Mouse (Mus musculus) midbrain, embryonic 13.5 days (tissue): Measurements from ENCODE around the gene Kcnab3. TPM values are rescaled to one million over a fixed set of nuclear protein-coding genes. Genes with fewer than 3 reads are reported as not detected.

Source experiments
- ATAC-seq: fragments of 200-750 bp; cut with Nextera tagmentation; 2 replicates; pipeline ENCODE4 v1.8.0; 2017; ENCODE audit warnings: mild to moderate bottlenecking, moderate TSS enrichment, moderate library complexity
- H3K27ac ChIP-seq: fragments of 300-500 bp; sonication (generic); 2 replicates; pipeline ENCODE4 v1.5.1; 2015; ENCODE audit warnings: inconsistent platforms, mild to moderate bottlenecking, moderate library complexity
- H3K27me3 ChIP-seq: fragments of 300-500 bp; sonication (generic); 2 replicates; pipeline ENCODE4 v1.6.1; 2015; ENCODE audit warnings: mild to moderate bottlenecking, inconsistent platforms
- H3K36me3 ChIP-seq: fragments of 300-500 bp; sonication (generic); 2 replicates; pipeline ENCODE4 v1.6.1; 2015; ENCODE audit warnings: mild to moderate bottlenecking, inconsistent platforms
- H3K4me1 ChIP-seq: fragments of 300-500 bp; sonication (generic); replicated peaks from 2 replicates; pipeline ENCODE4 v1.6.1; 2015; ENCODE audit warnings: inconsistent platforms
- H3K4me2 ChIP-seq: fragments of 300-500 bp; sonication (generic); replicated peaks from 2 replicates; pipeline ENCODE4 v1.6.1; 2015; ENCODE audit warnings: moderate library complexity, mild to moderate bottlenecking, inconsistent platforms
- H3K4me3 ChIP-seq: fragments of 300-500 bp; sonication (generic); replicated peaks from 2 replicates; pipeline ENCODE4 v1.5.1; 2015; ENCODE audit warnings: mild to moderate bottlenecking, inconsistent platforms
- H3K9ac ChIP-seq: fragments of 300-500 bp; sonication (generic); replicated peaks from 2 replicates; pipeline ENCODE4 v1.6.1; 2015; ENCODE audit warnings: mild to moderate bottlenecking, inconsistent platforms
- H3K9me3 ChIP-seq: fragments of 300-500 bp; sonication (generic); 2 replicates; pipeline ENCODE4 v1.6.1; 2016; ENCODE audit warnings: mild to moderate bottlenecking, inconsistent platforms
- WGBS: fragments of 180-500 bp; shearing (Covaris S2); methylation state at CpG from one replicate; pipeline ENCODE4 v1.1.7; 2015; 5-methylcytosine and 5-hydroxymethylcytosine counted together
- polyA plus RNA-seq: library from polyadenylated mRNA; unstranded; fragments of >200 nt; fragmentation: Nextera tagmentation; extraction: Ambion mirVana; gene quantifications from 2 replicates; pipeline ENCODE4 v1.2.1, GENCODE M21; 2015

The Kcnab3 gene
- polyA plus RNA-seq, 1 experiment from 2014 or later = 4.9 TPM

- no peak overlapping the region for H3K4me2 ChIP-seq
- no peaks in the 10 kb centered on the region for H3K27me3 ChIP-seq
- H3K27ac ChIP-seq = peak overlapping the region; percentile 79; the same call in 1 of the 2 replicates
- H3K9ac ChIP-seq = no peak overlapping the region
- H3K36me3 ChIP-seq = peaks cover 17% of the 10 kb centered on the region
- WGBS = 67% methylated on average over 3 of the region's 3 CpGs
- no peak for ATAC-seq
- peaks cover 35% of the 10 kb centered on the region for H3K4me1 ChIP-seq
- H3K4me3 ChIP-seq = no peak overlapping the region
- no peaks in the 10 kb centered on the region for H3K9me3 ChIP-seq
Measured at GRCm38 (mm10) chr11:69372780-69373170, 46.7 kb downstream of the Kcnab3 start.

GRCm38 (mm10) chr11:69373223-69373965, 47.3 kb downstream of the Kcnab3 start:
- no peak overlapping the region for H3K27ac ChIP-seq
- H3K9ac ChIP-seq = no peak overlapping the region
- peaks cover 31% of the 10 kb centered on the region for H3K4me1 ChIP-seq
- ATAC-seq = no peak
- no peaks in the 10 kb centered on the region for H3K27me3 ChIP-seq
- 94% methylated on average over 16 of the region's 16 CpGs for WGBS
- H3K4me3 ChIP-seq = no peak overlapping the region
- H3K9me3 ChIP-seq = no peaks in the 10 kb centered on the region
- peaks cover 20% of the 10 kb centered on the region for H3K36me3 ChIP-seq
- H3K4me2 ChIP-seq = no peak overlapping the region

- WGBS = 93% methylated on average over 4 of the region's 4 CpGs
- no peak for ATAC-seq
Measured at GRCm38 (mm10) chr11:69375646-69376045, 49.6 kb downstream of the Kcnab3 start.

GRCm38 (mm10) chr11:69377766-69378165, 51.7 kb downstream of the Kcnab3 start:
- Histone ChIP-seq H3K4me2 (no peak overlapping the region), H3K27ac (no peak overlapping the region), H3K4me3 (no peak overlapping the region), H3K4me1 (0 out of 2 replicates have a peak, but pooled peaks cover 2% of the 10 kb centered on the region), H3K36me3 (peaks cover 22% of the 10 kb centered on the region), H3K9ac (no peak overlapping the region), H3K9me3 (no peaks in the 10 kb centered on the region), H3K27me3 (no peaks in the 10 kb centered on the region)
- ATAC-seq = no peak
- 80% methylated on average over 3 of the region's 3 CpGs for WGBS

More at GRCm38 (mm10) chr11:69375646-69376045, 49.6 kb downstream of the Kcnab3 start:
- H3K27me3 ChIP-seq = no peaks in the 10 kb centered on the region
- H3K9me3 ChIP-seq = no peaks in the 10 kb centered on the region
- H3K4me2 ChIP-seq = no peak overlapping the region
- peaks cover 24% of the 10 kb centered on the region for H3K4me1 ChIP-seq
- H3K4me3 ChIP-seq = no peak overlapping the region
- H3K27ac ChIP-seq = no peak overlapping the region
- peaks cover 20% of the 10 kb centered on the region for H3K36me3 ChIP-seq
- no peak overlapping the region for H3K9ac ChIP-seq

- no peak overlapping the region for H3K4me3 ChIP-seq
- H3K27ac ChIP-seq = no peak overlapping the region
- H3K9me3 ChIP-seq = no peaks in the 10 kb centered on the region
- no peak overlapping the region for H3K9ac ChIP-seq
- H3K36me3 ChIP-seq = peaks cover 18% of the 10 kb centered on the region
- H3K4me1 ChIP-seq = no peaks in the 10 kb centered on the region
- 91% methylated on average over 3 of the region's 3 CpGs for WGBS
- no peak for ATAC-seq
- H3K4me2 ChIP-seq = no peak overlapping the region
- H3K27me3 ChIP-seq = no peaks in the 10 kb centered on the region
Measured at GRCm38 (mm10) chr11:69379600-69379999, 53.5 kb downstream of the Kcnab3 start.

- Histone ChIP-seq H3K4me2 (no peak overlapping the region), H3K36me3 (peaks cover 14% of the 10 kb centered on the region; the same call in 1 of the 2 replicates), H3K4me3 (no peak overlapping the region), H3K27ac (no peak overlapping the region), H3K4me1 (no peaks in the 10 kb centered on the region), H3K27me3 (no peaks in the 10 kb centered on the region), H3K9ac (no peak overlapping the region), H3K9me3 (no peaks in the 10 kb centered on the region)
- no peak for ATAC-seq
- WGBS = 86% methylated on average over 6 of the region's 6 CpGs
Measured at GRCm38 (mm10) chr11:69381356-69381755, 55.3 kb downstream of the Kcnab3 start.

Other genes starting within 250 kb of the Kcnab3 start
- 175 and 188 TPM in 2 replicates for gene Vamp2, start 237.8 kb upstream of the Kcnab3 start, polyA plus RNA-seq
- gene Per1, start 231.0 kb upstream of the Kcnab3 start, polyA plus RNA-seq = 8.6 and 10.5 TPM in 2 replicates
- gene Hes7, start 205.9 kb upstream of the Kcnab3 start, polyA plus RNA-seq = 0.10 and 0.26 TPM in 2 replicates
- 0.28 TPM in 1 of 2 replicates, not detected in the other for gene 9130213A22Rik, start 203.7 kb upstream of the Kcnab3 start, polyA plus RNA-seq
- 0.39 and 0.43 TPM in 2 replicates for gene Aloxe3, start 200.4 kb upstream of the Kcnab3 start, polyA plus RNA-seq
- 0.13 TPM in 1 of 2 replicates, not detected in the other for gene Alox12b, start 169.3 kb upstream of the Kcnab3 start, polyA plus RNA-seq
- gene Alox8, start 128.4 kb upstream of the Kcnab3 start, polyA plus RNA-seq = 0.06 and 0.07 TPM in 2 replicates
- 0.32 and 0.42 TPM in 2 replicates for gene Gucy2e, start 89.2 kb upstream of the Kcnab3 start, polyA plus RNA-seq
- gene Cntrob, start 2.5 kb upstream of the Kcnab3 start, polyA plus RNA-seq = 29.8 and 30.8 TPM in 2 replicates
- 221 and 223 TPM in 2 replicates for gene Trappc1, start 2.3 kb upstream of the Kcnab3 start, polyA plus RNA-seq
- 146 and 155 TPM in 2 replicates for gene Rnf227, start 14.2 kb downstream of the Kcnab3 start, polyA plus RNA-seq
- gene Chd3, start 43.1 kb downstream of the Kcnab3 start, polyA plus RNA-seq = 83.5 and 91.9 TPM in 2 replicates
- gene Naa38, start 69.2 kb downstream of the Kcnab3 start, polyA plus RNA-seq = 92.2 and 105 TPM in 2 replicates
- 41.8 and 47.7 TPM in 2 replicates for gene Cyb5d1, start 69.4 kb downstream of the Kcnab3 start, polyA plus RNA-seq
- gene Tmem88, start 72.0 kb downstream of the Kcnab3 start, polyA plus RNA-seq = 4.9 and 7.0 TPM in 2 replicates
- 54.9 and 59.2 TPM in 2 replicates for gene Kdm6b, start 87.4 kb downstream of the Kcnab3 start, polyA plus RNA-seq
- gene Dnah2, start 222.9 kb downstream of the Kcnab3 start, polyA plus RNA-seq = 2.2 and 2.7 TPM in 2 replicates
- 95.0 and 130 TPM in 2 replicates for gene Efnb3, start 233.9 kb downstream of the Kcnab3 start, polyA plus RNA-seq